Mouse (Mus musculus): ENCODE results near the gene Nxn.

DNA sequence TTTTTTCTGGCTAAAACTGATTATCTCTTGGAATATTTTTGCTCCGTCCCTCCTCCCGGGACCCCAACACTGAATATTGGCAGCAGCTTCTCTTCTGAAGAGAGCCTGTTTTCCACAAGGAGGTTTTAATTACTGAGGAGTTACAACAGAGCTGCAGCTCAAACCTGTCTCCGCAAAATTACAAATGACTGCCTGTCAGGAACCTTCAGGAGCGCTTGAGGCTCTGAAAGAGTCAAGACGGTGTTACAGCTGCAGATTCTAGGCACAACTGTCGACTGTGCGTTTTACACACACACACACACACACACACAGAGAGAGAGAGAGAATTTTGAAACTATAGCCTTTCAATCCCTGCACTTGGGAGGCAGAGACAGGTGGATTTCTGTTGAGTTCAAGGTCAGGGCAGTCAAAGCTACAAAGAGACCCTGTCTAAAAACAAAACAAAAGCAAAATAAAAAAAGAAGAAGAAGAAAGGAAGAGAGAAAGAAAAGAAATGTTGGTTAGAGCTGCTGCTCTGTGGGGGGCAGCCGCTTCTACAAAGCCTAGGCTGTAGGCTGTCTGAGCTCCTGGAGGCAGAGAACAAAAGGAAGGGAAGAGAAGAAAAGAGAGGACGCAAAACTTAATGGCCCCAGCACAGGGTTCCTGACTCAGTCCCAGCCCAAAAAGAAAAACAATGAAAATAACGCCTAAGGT lies 47.9 kb downstream of the Nxn start:
- TF ChIP-seq CTCF (IDR thresholded peaks at IDR 0.05; ENCODE audit: low read depth, low read length) (no peak), POLR2A (IDR thresholded peaks at IDR 0.05; ENCODE audit: insufficient read depth, low read length) (no peak)

Measured in ES-Bruce4 (cell line).